Comparison of ENCODE assay signal across 1 mouse cellular context in the genomic region with DNA sequence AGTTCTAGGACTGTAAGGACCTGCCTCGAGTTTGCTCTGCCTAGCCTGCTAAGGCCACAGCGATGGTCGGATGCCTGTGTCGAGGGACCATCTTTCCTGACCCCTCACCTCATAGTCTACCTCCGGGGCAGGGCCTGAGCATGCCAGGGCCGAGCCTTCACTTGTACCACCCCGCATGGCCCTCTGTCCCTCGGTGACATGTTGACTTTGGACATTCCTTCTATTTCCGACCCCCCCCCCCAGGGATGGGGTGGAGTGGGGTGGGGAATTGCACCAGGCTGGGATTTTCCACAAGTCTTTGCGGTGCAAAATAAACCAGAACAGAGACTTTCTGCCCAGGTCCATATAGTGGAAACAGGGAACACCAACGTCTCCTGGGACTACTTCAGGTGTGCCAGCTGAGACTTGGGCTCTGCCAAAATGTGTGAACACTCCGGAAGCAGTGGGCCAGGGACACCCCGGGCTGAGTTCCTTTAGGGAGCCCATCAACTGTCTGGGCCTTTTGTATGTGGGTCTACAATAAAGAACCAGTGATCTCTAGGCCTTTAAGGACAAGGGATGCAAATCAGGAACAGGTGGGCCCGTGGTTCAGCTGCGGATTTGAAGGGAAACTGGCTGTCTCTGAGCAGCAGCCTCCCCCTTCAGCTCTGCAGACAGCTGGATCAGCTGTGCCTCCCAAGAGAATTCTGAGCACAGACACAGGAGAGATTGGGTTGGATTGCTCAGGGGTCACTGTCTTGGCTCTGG.
TF ChIP-seq lines count a peak whose summit lies in the region.

No protein-coding gene starts in this region.

TF ChIP-seq in CH12.LX, 34 proteins besides CTCF, POLR2A, EP300 and RAD21 (continued from another document):
- TF ChIP-seq CHD2 (IDR thresholded peaks at IDR 0.05; ENCODE audit: low read length) (0 out of 2 replicates have a peak, but pooled peaks have one; percentile 13), SIN3A (IDR thresholded peaks at IDR 0.05; ENCODE audit: low read length) (peak; percentile 49; the same call in 1 of the 2 replicates), BHLHE40 (IDR thresholded peaks at IDR 0.05; ENCODE audit: low read depth, low read length) (peak; percentile 63), ETS1 (conservative IDR thresholded peaks at IDR 0.05; ENCODE audit: low read depth, low read length) (peak; percentile 80), MYC (IDR thresholded peaks at IDR 0.05; ENCODE audit: low read depth, low read length) (no peak), UBTF (IDR thresholded peaks at IDR 0.05; ENCODE audit: low read depth, low read length) (no peak), ZKSCAN1 (IDR thresholded peaks at IDR 0.05; ENCODE audit: borderline replicate concordance, low read depth, low read length) (no peak), MEF2A (IDR thresholded peaks at IDR 0.05; ENCODE audit: borderline replicate concordance, low read depth, low read length) (no peak; the same call in 1 of the 2 replicates), ELF1 (IDR thresholded peaks at IDR 0.05; ENCODE audit: low read depth, low read length) (no peak), NRF1 (IDR thresholded peaks at IDR 0.05; ENCODE audit: low read depth, low read length) (no peak), ZMIZ1 (IDR thresholded peaks at IDR 0.05; ENCODE audit: low read depth, low read length) (0 out of 2 replicates have a peak, but pooled peaks have one; percentile 11), JUN (IDR thresholded peaks at IDR 0.05; ENCODE audit: insufficient read depth, low read depth, low read length) (no peak), TCF12 (IDR thresholded peaks at IDR 0.05; ENCODE audit: low read depth, low read length) (peak; percentile 57; the same call in 1 of the 2 replicates)
